Mouse (Mus musculus) central nervous system, embryonic 14 days (tissue): ENCODE results near the gene Olfr389. TPM values are rescaled to one million over a fixed set of nuclear protein-coding genes. Genes with fewer than 3 reads are reported as not detected.

ENCODE experiments used
- polyA plus RNA-seq: library from polyadenylated mRNA; depleted of rRNA; stranded (reverse); fragments of >200 nt; gene quantifications from 2 replicates; pipeline ENCODE4 v1.2.3, GENCODE M21; 2012; rRNA removed

Olfr389 gene
- not detected in 2 replicates for polyA plus RNA-seq

GRCm38 (mm10) chr11:73780613-73781012 is at the start of gene Olfr389:
TSS of gene Olfr389 (minus strand) at chr11:73780713.

GRCm38 (mm10) chr11:73816949-73817348 is 36.4 kb upstream of the Olfr389 start, which contains the start of gene Olfr392:
TSS of gene Olfr392 (minus strand) at chr11:73817049.

GRCm38 (mm10) chr11:73802952-73803351 is 22.4 kb upstream of the Olfr389 start, which contains the start of gene Olfr391-ps:
TSS of gene Olfr391-ps (minus strand) at chr11:73803052.

GRCm38 (mm10) chr11:73782664-73783063 is 2.2 kb upstream of the Olfr389 start, which contains the start of gene Olfr390:
TSS of gene Olfr390 (plus strand) at chr11:73782964.

Other genes with a start within 250 kb of the Olfr389 start
- not detected in 2 replicates for gene Olfr385, start 187.7 kb downstream of the Olfr389 start, polyA plus RNA-seq
- not detected in 2 replicates for gene Olfr384, start 182.1 kb downstream of the Olfr389 start, polyA plus RNA-seq
- not detected in 2 replicates for gene Zfp735, start 91.9 kb downstream of the Olfr389 start, polyA plus RNA-seq
- gene Olfr390, start 2.3 kb upstream of the Olfr389 start, polyA plus RNA-seq = not detected in 2 replicates
- not detected in 2 replicates for gene Olfr391-ps, start 22.3 kb upstream of the Olfr389 start, polyA plus RNA-seq
- not detected in 2 replicates for gene Olfr392, start 36.3 kb upstream of the Olfr389 start, polyA plus RNA-seq
- gene Olfr393, start 70.7 kb upstream of the Olfr389 start, polyA plus RNA-seq = not detected in 2 replicates
- gene Olfr394, start 110.1 kb upstream of the Olfr389 start, polyA plus RNA-seq = not detected in 2 replicates
- gene Olfr395, start 128.6 kb upstream of the Olfr389 start, polyA plus RNA-seq = not detected in 2 replicates
- gene Olfr23, start 156.0 kb upstream of the Olfr389 start, polyA plus RNA-seq = not detected in 2 replicates
- not detected in 2 replicates for gene Olfr397, start 180.1 kb upstream of the Olfr389 start, polyA plus RNA-seq
- not detected in 2 replicates for gene Olfr398, start 209.7 kb upstream of the Olfr389 start, polyA plus RNA-seq